Mouse (Mus musculus): ENCODE measurements at regions not wholly inside any gene's neighbourhood (a gene's known extent, or its start where the extent isn't known, plus 50 kb on each side); places are given as distances from the start of the nearest gene placed in this dataset.
A peak's percentile ranks its signal among the peaks of the same experiment; 100 is the strongest.

- H3K9ac ChIP-seq (replicated peaks): no peak overlapping the region
- no peaks in the 10 kb centered on the region for H3K36me3 ChIP-seq
- H3K4me2 ChIP-seq (replicated peaks): no peak overlapping the region
- H3K27ac ChIP-seq (replicated peaks): no peak overlapping the region
- H3K4me3 ChIP-seq: no peak overlapping the region
- no peaks in the 10 kb centered on the region for H3K27me3 ChIP-seq
- ATAC-seq (replicated peaks): no peak
- 74% methylated on average over 4 of the region's 4 CpGs for WGBS
- no peaks in the 10 kb centered on the region; the same call in 1 of the 2 replicates for H3K9me3 ChIP-seq
- peaks cover 6% of the 10 kb centered on the region; the same call in 1 of the 2 replicates for H3K4me1 ChIP-seq
Measured at GRCm38 (mm10) chr12:51009644-51010043, 338.2 kb upstream of the G2e3 start.

GRCm38 (mm10) chr12:51001722-51002592 is 345.9 kb upstream of the G2e3 start:
- peak overlapping the region; percentile 97 for H3K27ac ChIP-seq (replicated peaks)

GRCm38 (mm10) chr12:51001096-51001495 is 346.8 kb upstream of the G2e3 start:
- ATAC-seq (replicated peaks): no peak
- Histone ChIP-seq H3K9ac (replicated peaks) (peak overlapping the region; percentile 42), H3K27me3 (no peaks in the 10 kb centered on the region), H3K4me1 (peaks cover 74% of the 10 kb centered on the region), H3K4me2 (replicated peaks) (peak overlapping the region; percentile 40), H3K4me3 (peak overlapping the region; percentile 16; the same call in 1 of the 2 replicates), H3K36me3 (no peaks in the 10 kb centered on the region), H3K9me3 (no peaks in the 10 kb centered on the region), H3K27ac (replicated peaks) (peak overlapping the region; percentile 97)
- WGBS: 10% methylated on average over 4 of the region's 4 CpGs

More at GRCm38 (mm10) chr12:51001722-51002592, 345.9 kb upstream of the G2e3 start:
- H3K4me3 ChIP-seq: peak overlapping the region; percentile 16; the same call in 1 of the 2 replicates
- peak; percentile 93 for ATAC-seq (replicated peaks)
- H3K36me3 ChIP-seq: no peaks in the 10 kb centered on the region
- H3K4me2 ChIP-seq (replicated peaks): peak overlapping the region; percentile 40
- peaks cover 74% of the 10 kb centered on the region for H3K4me1 ChIP-seq
- H3K27me3 ChIP-seq: no peaks in the 10 kb centered on the region
- WGBS: 2% methylated on average over 12 of the region's 12 CpGs
- H3K9ac ChIP-seq (replicated peaks): peak overlapping the region; percentile 14
- H3K9me3 ChIP-seq: no peaks in the 10 kb centered on the region

- H3K4me3 ChIP-seq: 0 out of 2 replicates have a peak overlapping the region, but pooled peaks have one; percentile 3
- no peaks in the 10 kb centered on the region for H3K27me3 ChIP-seq
- H3K27ac ChIP-seq (replicated peaks): peak overlapping the region; percentile 97
- H3K4me2 ChIP-seq (replicated peaks): peak overlapping the region; percentile 40
- WGBS: 19% methylated on average over 18 of the region's 18 CpGs
- ATAC-seq (replicated peaks): no peak
- H3K4me1 ChIP-seq: peaks cover 74% of the 10 kb centered on the region
- no peaks in the 10 kb centered on the region for H3K36me3 ChIP-seq
- peak overlapping the region; percentile 42 for H3K9ac ChIP-seq (replicated peaks)
- no peaks in the 10 kb centered on the region for H3K9me3 ChIP-seq
Measured at GRCm38 (mm10) chr12:51000281-51001075, 347.4 kb upstream of the G2e3 start.

- Histone ChIP-seq H3K27me3 (no peaks in the 10 kb centered on the region), H3K9me3 (no peaks in the 10 kb centered on the region), H3K36me3 (no peaks in the 10 kb centered on the region), H3K27ac (replicated peaks) (peak overlapping the region; percentile 97), H3K9ac (replicated peaks) (peak overlapping the region; percentile 42; the same call in 1 of the 2 replicates), H3K4me1 (peaks cover 68% of the 10 kb centered on the region), H3K4me3 (no peak overlapping the region), H3K4me2 (replicated peaks) (peak overlapping the region; percentile 40)
- 14% methylated on average over 20 of the region's 20 CpGs for WGBS
- ATAC-seq (replicated peaks): peak; percentile 79
Measured at GRCm38 (mm10) chr12:50999295-51000237, 348.3 kb upstream of the G2e3 start.

GRCm38 (mm10) chr12:50995664-50996063 is 346.8 kb upstream of the Prkd1 start:
- 44% methylated on average over 1 of the region's 1 CpGs for WGBS
- no peaks in the 10 kb centered on the region for H3K27me3 ChIP-seq

GRCm38 (mm10) chr12:50989561-50990325 is 340.8 kb upstream of the Prkd1 start:
- no peak overlapping the region for H3K9ac ChIP-seq (replicated peaks)
- peaks cover 13% of the 10 kb centered on the region for H3K4me1 ChIP-seq
- 19% methylated on average over 12 of the region's 12 CpGs for WGBS
- H3K4me2 ChIP-seq (replicated peaks): no peak overlapping the region
- no peaks in the 10 kb centered on the region for H3K9me3 ChIP-seq
- H3K27ac ChIP-seq (replicated peaks): peak overlapping the region; percentile 58
- H3K36me3 ChIP-seq: no peaks in the 10 kb centered on the region
- peak; percentile 73; the same call in 1 of the 2 replicates for ATAC-seq (replicated peaks)
- no peaks in the 10 kb centered on the region for H3K27me3 ChIP-seq
- H3K4me3 ChIP-seq: no peak overlapping the region

More at GRCm38 (mm10) chr12:50995664-50996063, 346.8 kb upstream of the Prkd1 start:
- Histone ChIP-seq H3K9ac (replicated peaks) (no peak overlapping the region), H3K9me3 (no peaks in the 10 kb centered on the region), H3K36me3 (no peaks in the 10 kb centered on the region), H3K4me3 (no peak overlapping the region), H3K4me2 (replicated peaks) (no peak overlapping the region), H3K4me1 (peaks cover 35% of the 10 kb centered on the region), H3K27ac (replicated peaks) (no peak overlapping the region)
- ATAC-seq (replicated peaks): no peak

GRCm38 (mm10) chr12:50981318-50981717 is 332.4 kb upstream of the Prkd1 start:
- H3K27ac ChIP-seq (replicated peaks): no peak overlapping the region
- no peaks in the 10 kb centered on the region for H3K27me3 ChIP-seq
- no peaks in the 10 kb centered on the region for H3K4me1 ChIP-seq
- H3K4me3 ChIP-seq: no peak overlapping the region
- no peak overlapping the region for H3K4me2 ChIP-seq (replicated peaks)
- no peaks in the 10 kb centered on the region for H3K9me3 ChIP-seq
- no peak overlapping the region for H3K9ac ChIP-seq (replicated peaks)
- no peak for ATAC-seq (replicated peaks)
- no peaks in the 10 kb centered on the region for H3K36me3 ChIP-seq
- 77% methylated on average over 5 of the region's 5 CpGs for WGBS

- Histone ChIP-seq H3K4me3 (no peak overlapping the region), H3K36me3 (no peaks in the 10 kb centered on the region), H3K9ac (replicated peaks) (no peak overlapping the region), H3K27ac (replicated peaks) (no peak overlapping the region), H3K9me3 (no peaks in the 10 kb centered on the region), H3K27me3 (no peaks in the 10 kb centered on the region), H3K4me1 (no peaks in the 10 kb centered on the region), H3K4me2 (replicated peaks) (no peak overlapping the region)
- no peak for ATAC-seq (replicated peaks)
- 65% methylated on average over 4 of the region's 4 CpGs for WGBS
Measured at GRCm38 (mm10) chr12:50980800-50981199, 331.9 kb upstream of the Prkd1 start.

- 73% methylated on average over 1 of the region's 1 CpGs for WGBS
- no peak overlapping the region for H3K4me2 ChIP-seq (replicated peaks)
- H3K36me3 ChIP-seq: no peaks in the 10 kb centered on the region
- H3K27ac ChIP-seq (replicated peaks): no peak overlapping the region; the same call in 1 of the 2 replicates
- no peaks in the 10 kb centered on the region for H3K27me3 ChIP-seq
- H3K9me3 ChIP-seq: no peaks in the 10 kb centered on the region
- peak; percentile 41 for ATAC-seq (replicated peaks)
- H3K4me3 ChIP-seq: no peak overlapping the region
- peaks cover 16% of the 10 kb centered on the region for H3K4me1 ChIP-seq
- H3K9ac ChIP-seq (replicated peaks): no peak overlapping the region
Measured at GRCm38 (mm10) chr12:50970759-50971122, 321.8 kb upstream of the Prkd1 start.

All from forebrain, embryonic 15.5 days (tissue).